Mouse (Mus musculus) lung, adult 2 months (tissue): ENCODE measurements around the gene Spop. TPM values are rescaled to one million over a fixed set of nuclear protein-coding genes. Genes with fewer than 3 reads are reported as not detected.
A peak's percentile ranks its signal among the peaks of the same experiment; 100 is the strongest.

Experiments used
- DNase-seq: peaks from one replicate; pipeline ENCODE4 v3.0.0; 2022
- H3K4me1 ChIP-seq: fragments of 200-500 bp; 2 replicates; pipeline ENCODE4 v1.6.1; 2011; ENCODE audit warnings: low read length; ENCODE audit not compliant: control insufficient read depth, insufficient read depth
- H3K4me3 ChIP-seq: fragments of 200-500 bp; replicated peaks from 2 replicates; pipeline ENCODE3; 2011; ENCODE audit warnings: low read depth, mild to moderate bottlenecking, control low read depth, low read length; ENCODE audit errors: extremely low read depth
- CTCF ChIP-seq: fragments of 200-500 bp; IDR thresholded peaks from 2 replicates; pipeline ENCODE4 v1.5.1; 2011; ENCODE audit warnings: mild to moderate bottlenecking, low read length, control low read depth; ENCODE audit not compliant: insufficient read depth
- POLR2A ChIP-seq: fragments of 200-500 bp; IDR thresholded peaks from 2 replicates; pipeline ENCODE4 v1.6.1; 2011; ENCODE audit warnings: low read depth, mild to moderate bottlenecking, control low read depth, low read length, borderline replicate concordance; ENCODE audit errors: extremely low read depth
- WGBS: fragments of 180-500 bp; shearing (Covaris S2); methylation state at CpG from one replicate; pipeline ENCODE4 v1.1.7; 2018; 5-methylcytosine and 5-hydroxymethylcytosine counted together
- polyA plus RNA-seq: library from polyadenylated mRNA; depleted of rRNA; stranded (reverse); fragments of >200 nt; gene quantifications from 2 replicates; pipeline ENCODE4 v1.2.3, GENCODE M21; 2012

The Spop gene
- polyA plus RNA-seq, 1 experiment = 125 TPM

GRCm38 (mm10) chr11:95503581-95504180 lies 89.8 kb downstream of the Spop start:
- WGBS = 35% methylated on average over 10 of the region's 10 CpGs
- DNase-seq = no peak

GRCm38 (mm10) chr11:95504271-95504731 lies 90.4 kb downstream of the Spop start:
- Histone ChIP-seq H3K4me1 (no peaks in the 10 kb centered on the region), H3K4me3 (no peak overlapping the region)
- TF ChIP-seq CTCF (no peak), POLR2A (no peak)
- 79% methylated on average over 6 of the region's 6 CpGs for WGBS
- DNase-seq = no peak

More at GRCm38 (mm10) chr11:95503581-95504180, 89.8 kb downstream of the Spop start:
- TF ChIP-seq POLR2A (no peak), CTCF (no peak)
- Histone ChIP-seq H3K4me3 (no peak overlapping the region), H3K4me1 (no peaks in the 10 kb centered on the region)

- TF ChIP-seq POLR2A = no peak
- TF ChIP-seq CTCF = peak; percentile 36; the same call in 1 of the 2 replicates
- no peak for DNase-seq
- no peaks in the 10 kb centered on the region for H3K4me1 ChIP-seq
- WGBS = 35% methylated on average over 12 of the region's 12 CpGs
- no peak overlapping the region for H3K4me3 ChIP-seq
Measured at GRCm38 (mm10) chr11:95507041-95507716, 93.3 kb downstream of the Spop start.

GRCm38 (mm10) chr11:95507785-95508184 lies 93.9 kb downstream of the Spop start:
- Histone ChIP-seq H3K4me1 (no peaks in the 10 kb centered on the region), H3K4me3 (no peak overlapping the region)
- no peak for DNase-seq
- WGBS = 65% methylated on average over 5 of the region's 5 CpGs
- TF ChIP-seq CTCF (no peak), POLR2A (no peak)

- TF ChIP-seq POLR2A (no peak), CTCF (no peak)
- Histone ChIP-seq H3K4me3 (peak overlapping the region; percentile 43), H3K4me1 (no peaks in the 10 kb centered on the region)
- no peak for DNase-seq
- WGBS = 35% methylated on average over 13 of the region's 13 CpGs
Measured at GRCm38 (mm10) chr11:95508211-95508926, 94.5 kb downstream of the Spop start.

GRCm38 (mm10) chr11:95509126-95509717 lies 95.3 kb downstream of the Spop start:
- peak; percentile 36 for DNase-seq
- H3K4me1 ChIP-seq = no peaks in the 10 kb centered on the region
- TF ChIP-seq CTCF = peak; percentile 61
- TF ChIP-seq POLR2A = no peak
- WGBS = 63% methylated on average over 6 of the region's 6 CpGs
- no peak overlapping the region for H3K4me3 ChIP-seq

GRCm38 (mm10) chr11:95510631-95511030 lies 96.8 kb downstream of the Spop start:
- H3K4me3 ChIP-seq = no peak overlapping the region
- no peak for DNase-seq
- 89% methylated on average over 12 of the region's 12 CpGs for WGBS
- no peaks in the 10 kb centered on the region for H3K4me1 ChIP-seq
- TF ChIP-seq POLR2A (no peak), CTCF (no peak)

- no peak for DNase-seq
- WGBS = 83% methylated on average over 1 of the region's 1 CpGs
- no peak for TF ChIP-seq POLR2A
- no peak for TF ChIP-seq CTCF
- Histone ChIP-seq H3K4me3 (no peak overlapping the region), H3K4me1 (no peaks in the 10 kb centered on the region)
Measured at GRCm38 (mm10) chr11:95511919-95512318, 98.0 kb downstream of the Spop start.

GRCm38 (mm10) chr11:95512383-95512782 lies 98.5 kb downstream of the Spop start:
- WGBS = 69% methylated on average over 6 of the region's 6 CpGs
- TF ChIP-seq CTCF = no peak
- TF ChIP-seq POLR2A = no peak
- no peak for DNase-seq
- Histone ChIP-seq H3K4me3 (no peak overlapping the region), H3K4me1 (no peaks in the 10 kb centered on the region)

GRCm38 (mm10) chr11:95513461-95514297 lies 99.8 kb downstream of the Spop start:
- no peak for TF ChIP-seq POLR2A
- TF ChIP-seq CTCF = no peak
- WGBS = 2% methylated on average over 63 of the region's 66 CpGs
- no peak for DNase-seq

More at GRCm38 (mm10) chr11:95513461-95514297, 99.8 kb downstream of the Spop start:
- Histone ChIP-seq H3K4me3 (peak overlapping the region; percentile 46), H3K4me1 (no peaks in the 10 kb centered on the region)
